Mouse (Mus musculus): ENCODE measurements around the gene Eri2.
A peak's percentile ranks its signal among the peaks of the same experiment; 100 is the strongest.
"Not testable (repeated sequence)": the region's sequence is repeated elsewhere in the genome, so short reads cannot be mapped to it uniquely, and the experiment has no call there.

Gene Eri2

DNA sequence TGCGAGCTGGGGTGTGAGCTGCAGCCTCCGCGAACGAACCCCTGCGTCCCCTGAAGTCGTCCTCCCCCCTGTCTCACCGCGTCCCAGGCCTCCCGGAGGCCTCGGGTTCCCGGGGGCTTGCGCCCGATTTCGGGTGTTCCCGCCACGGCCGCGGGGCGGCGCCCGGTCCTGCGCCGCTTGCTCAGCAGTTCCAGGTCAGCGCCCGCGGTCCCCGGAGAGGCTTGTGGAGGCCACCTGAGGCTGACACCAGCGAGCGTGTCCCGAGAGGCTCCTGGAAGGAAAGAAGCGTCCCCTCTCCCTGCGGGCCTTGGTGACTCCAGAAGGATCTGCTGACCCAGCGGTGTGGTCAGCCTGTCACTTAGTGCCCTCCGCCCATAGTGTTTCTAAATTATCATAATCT, 49.5 kb downstream of the Eri2 start:
- DNase-seq (ENCODE audit: low spot score in 2 of 2), result no peak

DNA sequence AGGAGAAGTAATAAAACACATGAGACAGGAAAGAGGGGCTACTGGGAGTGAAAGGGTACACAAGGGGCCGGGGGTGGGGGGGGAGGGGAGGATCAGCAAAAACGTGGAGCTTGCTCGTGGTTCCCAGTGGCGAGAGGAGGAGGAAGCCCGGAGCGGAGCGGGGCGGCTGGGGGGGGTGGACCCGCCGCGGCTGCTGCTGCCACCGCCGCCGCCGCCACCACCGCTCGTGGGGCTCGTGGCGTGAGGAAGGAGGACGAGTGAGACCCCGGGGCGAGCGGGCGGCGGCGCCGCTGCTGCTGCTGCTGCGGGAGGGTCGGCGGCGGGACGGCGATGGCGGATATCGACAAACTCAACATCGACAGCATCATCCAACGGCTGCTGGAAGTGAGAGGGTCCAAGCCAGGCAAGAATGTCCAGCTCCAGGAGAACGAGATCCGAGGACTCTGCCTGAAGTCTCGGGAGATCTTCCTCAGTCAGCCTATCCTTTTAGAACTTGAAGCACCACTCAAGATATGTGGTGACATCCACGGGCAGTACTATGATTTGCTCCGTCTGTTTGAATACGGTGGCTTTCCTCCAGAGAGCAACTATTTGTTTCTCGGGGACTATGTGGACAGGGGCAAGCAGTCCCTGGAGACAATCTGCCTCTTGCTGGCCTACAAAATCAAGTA, 53.9 kb downstream of the Eri2 start:
- DNase-seq (ENCODE audit: low spot score in 2 of 2), result not testable (repeated sequence)

DNA sequence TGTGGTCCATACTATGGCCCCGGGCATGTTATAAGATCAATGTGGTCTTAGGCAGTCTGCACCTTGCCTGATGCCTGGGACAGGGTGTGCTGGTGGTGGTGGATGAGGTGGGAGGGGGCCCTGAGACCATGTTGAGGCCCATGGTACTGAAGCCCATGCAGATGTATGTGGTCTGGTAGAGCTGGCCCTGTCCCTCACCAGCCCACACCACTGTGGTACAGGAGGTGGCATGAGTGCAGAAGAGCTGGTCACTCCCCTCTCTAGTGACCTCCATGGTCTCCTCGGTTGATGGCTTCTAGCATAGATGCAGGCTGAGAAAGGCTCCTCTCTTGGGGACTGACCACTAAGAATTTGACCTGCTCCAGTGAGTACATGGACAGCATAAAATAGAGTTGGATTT, 55.0 kb downstream of the Eri2 start:
- DNase-seq (ENCODE audit: low spot score in 2 of 2), result no peak

DNA sequence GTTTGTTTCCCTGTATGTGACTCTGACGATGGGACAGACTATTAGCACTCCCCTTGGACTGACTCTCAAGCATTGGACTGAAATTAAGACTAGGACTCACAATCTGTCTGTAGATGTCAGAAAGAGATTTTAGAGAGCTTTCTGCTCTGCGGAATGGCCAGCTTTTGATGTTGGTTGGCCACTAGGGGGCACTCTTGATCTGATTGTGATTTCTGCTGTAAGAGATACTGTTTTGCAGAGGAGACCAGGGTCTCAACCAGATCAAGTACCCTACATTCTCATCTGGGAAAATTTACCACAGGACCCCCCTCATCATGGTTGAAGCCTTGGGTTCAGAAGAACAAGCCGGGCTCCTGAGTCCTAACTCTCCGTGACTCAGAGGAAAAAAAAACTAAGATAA, 62.6 kb downstream of the Eri2 start:
- not testable (repeated sequence) for DNase-seq (ENCODE audit: low spot score in 2 of 2)

DNA sequence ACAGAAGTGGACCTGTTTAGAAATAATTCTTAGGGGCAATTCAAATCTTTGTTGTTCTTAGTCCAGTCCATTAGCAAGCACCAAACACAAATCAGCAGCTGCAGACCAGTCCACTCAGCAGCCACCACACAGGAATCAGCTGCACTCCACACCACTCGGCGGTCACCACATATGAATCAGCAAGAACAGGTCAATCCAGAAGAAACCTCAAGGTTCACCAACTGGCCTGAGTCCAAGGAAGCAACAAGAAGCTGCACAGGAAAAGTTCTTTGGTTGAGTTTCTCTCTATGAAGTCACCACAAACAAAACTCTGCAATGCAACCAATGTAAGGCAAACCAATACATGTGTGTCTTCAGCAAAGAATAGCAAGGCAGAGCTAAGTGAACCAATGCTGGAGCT, 66.2 kb downstream of the Eri2 start:
- no peak for DNase-seq (ENCODE audit: low spot score in 2 of 2)

GRCm38 (mm10) chr7:119720947-119721310, 72.9 kb downstream of the Eri2 start:
- DNase-seq (ENCODE audit: low spot score in 2 of 2), result peak in 1 of 2 experiments; percentile 6

- DNase-seq (ENCODE audit: low spot score in 2 of 2), result peak; percentile 96 to 99
Measured at GRCm38 (mm10) chr7:119720253-119720946, 73.5 kb downstream of the Eri2 start, which contains the start of gene Thumpd1. TSS of gene Thumpd1 (minus strand) at chr7:119720798.
